Mouse (Mus musculus) embryonic fibroblast, embryonic 13.5 days (primary cell): ENCODE data around the gene Aacs.

ENCODE experiments used
- CTCF ChIP-seq: IDR thresholded peaks from 2 replicates; pipeline ENCODE4 v1.5.1; 2011; ENCODE audit warnings: mild to moderate bottlenecking, control low read depth, low read length, moderate library complexity, borderline replicate concordance; ENCODE audit not compliant: insufficient read depth
- POLR2A ChIP-seq: IDR thresholded peaks from 2 replicates; pipeline ENCODE4 v1.6.1; 2011; ENCODE audit warnings: low read depth, mild to moderate bottlenecking, control low read depth, low read length, moderate library complexity

- no peak for TF ChIP-seq POLR2A
- TF ChIP-seq CTCF: no peak
Measured at GRCm38 (mm10) chr5:125467261-125467660, 8.4 kb upstream of the Aacs start.
